Mouse (Mus musculus): ENCODE results near the gene Tmem79. TPM values are rescaled to one million over a fixed set of nuclear protein-coding genes. Genes with fewer than 3 reads are reported as not detected.
"Not testable (repeated sequence)": the region's sequence is repeated elsewhere in the genome, so short reads cannot be mapped to it uniquely, and the experiment has no call there.

The Tmem79 gene
- polyA plus RNA-seq, 1 experiment from 2014 or later, result 2.7 TPM

GRCm38 (mm10) chr3:88291970-88292369 lies 44.0 kb downstream of the Tmem79 start:
- no peak overlapping the region for H3K27ac ChIP-seq
- 65% methylated on average over 4 of the region's 4 CpGs for WGBS
- H3K4me3 ChIP-seq, result no peak overlapping the region
- H3K36me3 ChIP-seq (replicated peaks), result no peaks in the 10 kb centered on the region
- no peaks in the 10 kb centered on the region for H3K9me3 ChIP-seq
- H3K4me1 ChIP-seq, result peaks cover 13% of the 10 kb centered on the region
- H3K27me3 ChIP-seq (ENCODE audit: poor library complexity, severe bottlenecking), result no peaks in the 10 kb centered on the region
- no peak for DNase-seq (ENCODE audit: extremely low spot score, low spot score)

DNA sequence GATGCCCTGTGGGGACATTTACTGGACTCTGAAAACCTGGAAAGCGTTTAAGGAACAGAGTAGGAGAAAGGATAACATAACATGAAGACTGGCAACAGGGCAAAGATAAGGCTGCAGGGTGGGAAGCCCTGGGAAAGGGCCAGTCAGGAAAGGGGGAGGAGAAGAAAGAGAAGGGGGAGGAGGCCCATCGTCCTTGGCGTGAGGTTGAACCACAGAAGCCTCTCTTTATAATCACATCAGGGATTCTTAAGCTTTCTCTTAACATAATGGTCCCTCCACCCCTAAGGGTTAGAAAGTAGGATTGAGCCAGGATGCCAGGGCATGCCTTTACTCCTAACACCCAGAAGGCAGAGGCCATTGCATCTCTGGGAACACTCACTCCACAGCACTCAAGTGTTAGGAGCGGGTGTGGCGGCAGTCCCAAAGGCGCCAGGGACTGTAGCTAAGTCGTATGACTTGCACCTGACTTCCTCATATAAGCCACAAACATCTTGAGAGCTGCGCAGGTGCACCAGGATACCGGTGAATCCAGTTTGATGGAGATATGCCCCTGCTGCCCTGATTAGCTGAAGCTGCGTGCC lies 47.7 kb downstream of the Tmem79 start:
- not testable (repeated sequence) for H3K4me1 ChIP-seq; H3K27me3 ChIP-seq (ENCODE audit: poor library complexity, severe bottlenecking); DNase-seq (ENCODE audit: extremely low spot score, low spot score); H3K36me3 ChIP-seq (replicated peaks); H3K27ac ChIP-seq; H3K4me3 ChIP-seq; H3K9me3 ChIP-seq
- WGBS, result 85% methylated on average over 9 of the region's 10 CpGs

- no peaks in the 10 kb centered on the region for H3K9me3 ChIP-seq
- WGBS, result 95% methylated on average over 4 of the region's 4 CpGs
- no peaks in the 10 kb centered on the region for H3K27me3 ChIP-seq (ENCODE audit: poor library complexity, severe bottlenecking)
- H3K36me3 ChIP-seq (replicated peaks), result 0 out of 2 replicates have a peak, but pooled peaks cover 7% of the 10 kb centered on the region
- DNase-seq (ENCODE audit: extremely low spot score, low spot score), result no peak
- no peak within 1 kb of the TSS for H3K27ac ChIP-seq
- peaks cover 4% of the 10 kb centered on the region; the same call in 1 of the 2 replicates for H3K4me1 ChIP-seq
- H3K4me3 ChIP-seq, result no peak within 1 kb of the TSS
Measured at GRCm38 (mm10) chr3:88287110-88287509, 48.8 kb downstream of the Tmem79 start, which contains the start of gene Gm38392. Gm38392 (minus strand) TSS chr3:88287210.

- H3K4me3 ChIP-seq; H3K9me3 ChIP-seq; H3K36me3 ChIP-seq (replicated peaks); H3K4me1 ChIP-seq; H3K27ac ChIP-seq; DNase-seq (ENCODE audit: extremely low spot score, low spot score); H3K27me3 ChIP-seq (ENCODE audit: poor library complexity, severe bottlenecking): not testable (repeated sequence)
- 100% methylated on average over 2 of the region's 2 CpGs for whole genome bisulfite sequencing
Measured at GRCm38 (mm10) chr3:88285565-88285895, 50.4 kb downstream of the Tmem79 start.

GRCm38 (mm10) chr3:88284815-88285564 lies 51.0 kb downstream of the Tmem79 start:
- H3K27ac ChIP-seq; H3K27me3 ChIP-seq (ENCODE audit: poor library complexity, severe bottlenecking); DNase-seq (ENCODE audit: extremely low spot score, low spot score); H3K4me1 ChIP-seq; H3K9me3 ChIP-seq; H3K36me3 ChIP-seq (replicated peaks); H3K4me3 ChIP-seq: not testable (repeated sequence)
- WGBS, result 96% methylated on average over 14 of the region's 14 CpGs

DNA sequence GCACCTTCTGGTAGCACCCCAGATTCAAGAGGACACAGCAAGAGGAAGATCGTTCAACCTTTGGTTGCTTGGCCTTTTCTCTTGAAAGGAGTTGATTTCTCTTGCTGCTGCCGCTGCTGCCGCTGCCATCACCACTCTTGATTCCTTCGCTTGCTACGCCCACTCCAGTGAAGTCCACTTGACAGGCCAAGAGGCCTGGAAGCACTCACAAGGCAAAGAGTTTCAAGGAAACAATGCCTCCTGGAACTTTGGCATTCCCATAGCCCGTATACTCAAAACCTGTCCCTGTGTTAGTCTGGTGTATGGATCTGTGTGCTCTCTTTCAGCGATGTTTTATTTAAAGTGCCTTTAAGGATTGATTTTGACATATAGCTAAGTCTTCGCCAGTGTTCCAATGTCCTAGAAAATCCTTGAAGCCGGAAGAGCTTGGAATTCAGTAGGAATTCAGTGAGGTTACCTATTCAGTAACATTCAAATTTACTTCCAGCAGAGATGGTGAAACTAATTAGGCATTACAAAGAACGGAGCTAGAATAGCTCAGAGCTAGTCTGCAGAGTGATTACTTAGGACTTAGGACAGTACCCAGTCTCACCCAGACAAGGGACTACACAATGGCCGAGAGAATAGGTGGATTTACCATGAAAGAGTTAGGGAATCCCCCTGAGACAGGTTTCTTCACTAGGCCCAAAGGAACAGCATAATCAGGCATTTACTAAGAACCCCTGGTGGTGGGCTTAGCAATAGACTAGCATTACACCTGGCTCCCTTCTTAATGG lies 54.6 kb downstream of the Tmem79 start:
- not testable (repeated sequence) for DNase-seq (ENCODE audit: extremely low spot score, low spot score); H3K27me3 ChIP-seq (ENCODE audit: poor library complexity, severe bottlenecking); H3K4me3 ChIP-seq; H3K4me1 ChIP-seq; H3K36me3 ChIP-seq (replicated peaks); H3K27ac ChIP-seq; H3K9me3 ChIP-seq
- 59% methylated on average over 11 of the region's 11 CpGs for WGBS

- Histone ChIP-seq H3K27me3 (ENCODE audit: poor library complexity, severe bottlenecking) (no peaks in the 10 kb centered on the region), H3K9me3 (no peaks in the 10 kb centered on the region), H3K4me1 (peaks cover 3% of the 10 kb centered on the region; the same call in 1 of the 2 replicates), H3K36me3 (replicated peaks) (0 out of 2 replicates have a peak, but pooled peaks cover under 1% of the 10 kb centered on the region), H3K4me3 (no peak overlapping the region), H3K27ac (no peak overlapping the region)
- no peak for DNase-seq (ENCODE audit: extremely low spot score, low spot score)
- WGBS, result 95% methylated on average over 2 of the region's 2 CpGs
Measured at GRCm38 (mm10) chr3:88280035-88280434, 55.9 kb downstream of the Tmem79 start.

Other genes with a start within 250 kb of the Tmem79 start
- 9.4 and 11.1 TPM in 2 replicates for gene Mef2d, start 193.8 kb downstream of the Tmem79 start, polyA plus RNA-seq (2016; fragmentation: Nextera tagmentation; extraction: Ambion mirVana)
- gene Rhbg, start 81.4 kb downstream of the Tmem79 start, polyA plus RNA-seq (2016; fragmentation: Nextera tagmentation; extraction: Ambion mirVana), result 0.37 and 0.38 TPM in 2 replicates
- gene Gm38392, start 48.9 kb downstream of the Tmem79 start, polyA plus RNA-seq (2016; fragmentation: Nextera tagmentation; extraction: Ambion mirVana), result 0.14 TPM in 1 of 2 replicates, not detected in the other
- gene Tsacc, start 39.1 kb downstream of the Tmem79 start, polyA plus RNA-seq (2016; fragmentation: Nextera tagmentation; extraction: Ambion mirVana), result 14.3 TPM in 2 replicates
- 874 and 908 TPM in 2 replicates for gene Cct3, start 39.0 kb downstream of the Tmem79 start, polyA plus RNA-seq (2016; fragmentation: Nextera tagmentation; extraction: Ambion mirVana)
- 114 and 124 TPM in 2 replicates for gene Glmp, start 11.1 kb downstream of the Tmem79 start, polyA plus RNA-seq (2016; fragmentation: Nextera tagmentation; extraction: Ambion mirVana)
- gene Smg5, start 112 bp upstream of the Tmem79 start, polyA plus RNA-seq (2016; fragmentation: Nextera tagmentation; extraction: Ambion mirVana), result 81.7 and 85.6 TPM in 2 replicates
- 1.1 and 1.2 TPM in 2 replicates for gene Paqr6, start 28.4 kb upstream of the Tmem79 start, polyA plus RNA-seq (2016; fragmentation: Nextera tagmentation; extraction: Ambion mirVana)
- 0.10 and 0.24 TPM in 2 replicates for gene Bglap3, start 36.6 kb upstream of the Tmem79 start, polyA plus RNA-seq (2016; fragmentation: Nextera tagmentation; extraction: Ambion mirVana)
- not detected in 2 replicates for gene Bglap2, start 42.6 kb upstream of the Tmem79 start, polyA plus RNA-seq (2016; fragmentation: Nextera tagmentation; extraction: Ambion mirVana)
- 0.84 TPM in 1 of 2 replicates, not detected in the other for gene Bglap, start 48.3 kb upstream of the Tmem79 start, polyA plus RNA-seq (2016; fragmentation: Nextera tagmentation; extraction: Ambion mirVana)
- gene Pmf1, start 74.2 kb upstream of the Tmem79 start, polyA plus RNA-seq (2016; fragmentation: Nextera tagmentation; extraction: Ambion mirVana), result 177 and 181 TPM in 2 replicates
- gene Slc25a44, start 89.0 kb upstream of the Tmem79 start, polyA plus RNA-seq (2016; fragmentation: Nextera tagmentation; extraction: Ambion mirVana), result 17.9 and 20.0 TPM in 2 replicates
- gene Sema4a, start 125.0 kb upstream of the Tmem79 start, polyA plus RNA-seq (2016; fragmentation: Nextera tagmentation; extraction: Ambion mirVana), result 5.9 and 6.7 TPM in 2 replicates
- gene Lmna, start 173.8 kb upstream of the Tmem79 start, polyA plus RNA-seq (2016; fragmentation: Nextera tagmentation; extraction: Ambion mirVana), result 11.6 and 11.8 TPM in 2 replicates
- gene Mex3a, start 196.2 kb upstream of the Tmem79 start, polyA plus RNA-seq (2016; fragmentation: Nextera tagmentation; extraction: Ambion mirVana), result 27.4 and 28.6 TPM in 2 replicates
- 2.8 and 4.0 TPM in 2 replicates for gene Rab25, start 212.2 kb upstream of the Tmem79 start, polyA plus RNA-seq (2016; fragmentation: Nextera tagmentation; extraction: Ambion mirVana)
- 172 and 174 TPM in 2 replicates for gene Lamtor2, start 216.9 kb upstream of the Tmem79 start, polyA plus RNA-seq (2016; fragmentation: Nextera tagmentation; extraction: Ambion mirVana)
- 73.4 and 77.4 TPM in 2 replicates for gene Ubqln4, start 217.6 kb upstream of the Tmem79 start, polyA plus RNA-seq (2016; fragmentation: Nextera tagmentation; extraction: Ambion mirVana)
- 174 and 188 TPM in 2 replicates for gene Ssr2, start 239.7 kb upstream of the Tmem79 start, polyA plus RNA-seq (2016; fragmentation: Nextera tagmentation; extraction: Ambion mirVana)

Measured in forebrain, embryonic 10.5 days (tissue).